Mouse (Mus musculus): ENCODE measurements around the gene Cdca3. TPM values are rescaled to one million over a fixed set of nuclear protein-coding genes. Genes with fewer than 3 reads are reported as not detected.

Cdca3 gene
- polyA plus RNA-seq, 1 experiment from 2014 or later: 194 TPM

DNA sequence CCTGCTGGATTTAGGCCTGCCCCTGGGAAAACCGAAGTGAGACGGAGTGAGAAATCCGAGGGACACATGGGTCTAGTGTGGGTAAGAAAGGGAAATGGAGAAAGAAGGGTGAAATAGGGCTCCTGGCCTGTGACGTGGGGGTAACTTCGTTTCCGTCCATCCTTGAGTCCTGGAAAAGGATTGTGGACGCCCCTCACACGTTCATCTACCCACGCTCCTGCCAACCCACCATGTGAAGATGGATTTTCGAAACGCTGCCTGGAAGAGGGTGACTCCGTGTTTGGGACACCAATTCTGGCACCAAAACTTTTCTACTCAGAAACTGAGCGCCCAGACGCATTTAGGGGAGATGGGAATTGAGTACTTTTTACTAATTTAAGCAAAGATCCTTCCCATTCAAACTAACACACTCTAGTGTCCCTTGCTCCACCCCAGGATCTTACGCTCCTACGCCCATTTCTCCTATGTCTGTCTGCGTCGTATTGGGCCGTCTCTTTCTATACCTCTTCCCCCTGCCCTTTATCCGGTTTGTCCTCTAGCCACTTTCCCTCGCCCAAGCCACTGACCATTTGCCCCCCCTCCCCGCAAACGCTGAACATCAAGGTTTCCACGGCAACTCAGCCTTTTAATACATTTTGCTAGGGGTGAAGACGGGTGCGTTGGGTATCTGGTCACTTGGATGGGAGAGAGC, 28.6 kb downstream of the Cdca3 start:
- 23% methylated on average over 26 of the region's 26 CpGs for WGBS (ENCODE audit: insufficient replicate concordance)
- ATAC-seq (ENCODE audit: insufficient read depth): no peak
- H3K36me3 ChIP-seq (replicated peaks): no peaks in the 10 kb centered on the region
- H3K9me3 ChIP-seq (replicated peaks): no peaks in the 10 kb centered on the region
- no peak overlapping the region for H3K4me3 ChIP-seq (replicated peaks)
- H3K4me1 ChIP-seq (replicated peaks): peaks cover 9% of the 10 kb centered on the region; the same call in 1 of the 2 replicates
- H3K27me3 ChIP-seq: peaks cover 84% of the 10 kb centered on the region
- H3K4me2 ChIP-seq: no peak overlapping the region
- H3K27ac ChIP-seq (replicated peaks): no peak overlapping the region
- H3K9ac ChIP-seq: no peak overlapping the region

DNA sequence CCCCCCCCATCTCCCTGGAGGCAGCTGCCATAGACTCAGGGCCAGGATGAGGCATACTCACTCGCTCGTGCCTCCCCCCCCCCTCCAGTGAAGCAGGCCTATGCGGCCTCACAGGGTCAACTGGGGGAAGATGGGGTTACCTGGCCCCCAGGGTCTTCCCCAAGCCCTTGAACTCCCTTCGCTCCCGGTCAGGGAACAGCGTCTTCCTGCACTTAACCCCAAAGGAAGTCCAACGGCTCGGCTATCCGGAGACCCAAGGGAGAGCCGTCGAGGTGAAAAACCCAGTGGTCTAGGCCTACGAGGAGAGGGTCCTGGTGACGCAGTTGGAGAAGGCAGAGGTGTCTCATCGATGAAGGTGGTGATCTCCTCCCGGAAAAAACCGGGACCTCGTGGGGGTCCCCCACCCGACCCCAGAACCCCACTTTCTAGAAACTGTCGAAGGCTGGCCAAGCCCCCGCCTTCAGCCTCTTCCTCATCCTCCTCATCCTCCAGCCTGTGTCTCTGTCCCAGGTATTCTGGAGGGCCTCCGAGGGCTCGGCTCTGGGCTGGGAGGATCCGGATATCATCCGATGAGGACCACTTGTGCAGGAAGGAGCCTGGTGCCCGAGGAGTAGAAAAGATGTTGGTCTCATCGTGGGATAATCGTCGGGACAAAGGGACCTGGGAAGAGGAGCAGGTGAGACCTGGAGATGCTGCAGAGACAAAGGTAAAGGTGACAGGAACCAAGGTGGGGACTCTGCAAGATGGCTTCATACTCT, 29.4 kb downstream of the Cdca3 start:
- Histone ChIP-seq H3K27ac (replicated peaks) (no peak overlapping the region), H3K36me3 (replicated peaks) (no peaks in the 10 kb centered on the region), H3K4me3 (replicated peaks) (no peak overlapping the region), H3K9ac (no peak overlapping the region), H3K4me2 (no peak overlapping the region), H3K27me3 (peaks cover 92% of the 10 kb centered on the region), H3K9me3 (replicated peaks) (no peaks in the 10 kb centered on the region), H3K4me1 (replicated peaks) (peaks cover 14% of the 10 kb centered on the region; the same call in 1 of the 2 replicates)
- WGBS (ENCODE audit: insufficient replicate concordance): 59% methylated on average over 28 of the region's 28 CpGs
- no peak for ATAC-seq (ENCODE audit: insufficient read depth)

DNA sequence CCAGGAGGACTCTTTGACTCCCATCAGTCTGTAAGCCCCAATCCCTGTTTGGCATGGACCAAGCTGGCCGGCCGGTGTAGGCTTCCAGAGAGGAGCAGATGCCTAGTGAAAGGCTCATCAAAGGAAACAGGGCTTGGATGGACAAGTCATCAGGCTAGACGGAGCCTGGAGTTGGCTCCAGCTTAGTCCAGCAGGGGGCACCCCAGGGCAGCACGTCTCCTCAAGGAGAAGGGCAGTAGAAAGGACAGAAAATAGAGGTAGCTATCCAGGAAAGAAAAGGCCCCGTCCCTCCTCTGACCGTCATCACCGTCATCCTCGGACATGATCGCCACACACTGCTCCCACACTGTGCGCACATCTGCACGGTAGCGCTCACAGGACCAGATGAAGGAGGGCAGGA, 30.4 kb downstream of the Cdca3 start:
- no peaks in the 10 kb centered on the region for H3K36me3 ChIP-seq (replicated peaks)
- peaks cover 14% of the 10 kb centered on the region; the same call in 1 of the 2 replicates for H3K4me1 ChIP-seq (replicated peaks)
- H3K27ac ChIP-seq (replicated peaks): no peak overlapping the region
- ATAC-seq (ENCODE audit: insufficient read depth): 0 out of 2 replicates have a peak, but pooled peaks have one; percentile 22
- H3K27me3 ChIP-seq: peaks cover 100% of the 10 kb centered on the region
- H3K9me3 ChIP-seq (replicated peaks): no peaks in the 10 kb centered on the region
- 4% methylated on average over 12 of the region's 12 CpGs for WGBS (ENCODE audit: insufficient replicate concordance)
- H3K4me2 ChIP-seq: no peak overlapping the region
- H3K4me3 ChIP-seq (replicated peaks): no peak overlapping the region
- no peak overlapping the region for H3K9ac ChIP-seq

GRCm38 (mm10) chr6:124860511-124860910, 31.2 kb downstream of the Cdca3 start:
- Histone ChIP-seq H3K4me3 (replicated peaks) (no peak overlapping the region), H3K4me1 (replicated peaks) (peaks cover 14% of the 10 kb centered on the region; the same call in 1 of the 2 replicates), H3K36me3 (replicated peaks) (no peaks in the 10 kb centered on the region), H3K9ac (no peak overlapping the region), H3K27ac (replicated peaks) (no peak overlapping the region), H3K9me3 (replicated peaks) (no peaks in the 10 kb centered on the region), H3K27me3 (peaks cover 100% of the 10 kb centered on the region), H3K4me2 (no peak overlapping the region)
- 76% methylated on average over 9 of the region's 9 CpGs for WGBS (ENCODE audit: insufficient replicate concordance)
- ATAC-seq (ENCODE audit: insufficient read depth): no peak

DNA sequence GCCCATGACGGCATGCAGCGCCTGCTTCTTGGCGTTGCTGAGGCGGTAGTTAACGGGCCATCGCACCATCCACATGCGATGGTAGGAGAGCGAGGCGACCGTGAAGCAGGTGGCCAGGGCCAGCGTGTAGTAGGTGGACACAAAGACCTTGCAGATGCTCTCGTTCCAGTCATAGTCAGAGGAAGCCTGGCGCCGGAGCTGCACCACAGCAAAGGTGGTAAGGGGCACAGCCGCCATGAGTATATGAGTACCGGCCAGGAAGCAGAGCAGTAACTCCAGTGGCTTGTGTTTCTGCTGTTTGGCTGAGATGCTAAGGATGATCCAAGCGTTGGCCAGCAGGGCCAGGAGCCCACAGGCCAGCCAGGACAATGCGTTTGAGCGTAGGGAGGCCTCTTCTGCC, 31.9 kb downstream of the Cdca3 start:
- Histone ChIP-seq H3K4me2 (no peak overlapping the region), H3K9me3 (replicated peaks) (no peaks in the 10 kb centered on the region), H3K9ac (no peak overlapping the region), H3K4me1 (replicated peaks) (peaks cover 14% of the 10 kb centered on the region; the same call in 1 of the 2 replicates), H3K4me3 (replicated peaks) (no peak overlapping the region), H3K27me3 (peaks cover 100% of the 10 kb centered on the region), H3K27ac (replicated peaks) (no peak overlapping the region), H3K36me3 (replicated peaks) (no peaks in the 10 kb centered on the region)
- 71% methylated on average over 19 of the region's 19 CpGs for WGBS (ENCODE audit: insufficient replicate concordance)
- ATAC-seq (ENCODE audit: insufficient read depth): no peak

DNA sequence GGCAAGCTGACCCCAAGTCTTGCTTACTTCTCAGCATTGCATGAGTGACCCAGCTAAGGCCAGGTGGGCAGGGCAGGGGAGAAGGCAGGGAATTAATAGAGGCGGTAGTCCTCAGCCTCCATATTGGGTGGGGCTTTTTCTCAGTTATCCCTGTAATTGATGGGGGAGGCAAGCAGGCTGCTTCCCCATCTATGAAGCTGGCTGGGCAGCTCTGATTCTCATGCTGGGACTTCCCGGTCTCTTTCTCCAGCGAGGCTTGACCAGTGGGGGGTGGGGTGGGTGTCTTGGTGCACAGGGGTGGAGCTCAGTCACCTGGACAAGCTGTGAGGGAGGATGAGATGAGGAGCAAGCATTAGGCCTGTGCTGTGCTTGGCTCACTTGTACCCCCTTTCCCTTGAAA, 32.5 kb downstream of the Cdca3 start:
- Histone ChIP-seq H3K4me3 (replicated peaks) (no peak overlapping the region), H3K27me3 (peaks cover 98% of the 10 kb centered on the region), H3K27ac (replicated peaks) (no peak overlapping the region), H3K9ac (no peak overlapping the region), H3K4me2 (no peak overlapping the region), H3K36me3 (replicated peaks) (no peaks in the 10 kb centered on the region), H3K4me1 (replicated peaks) (peaks cover 14% of the 10 kb centered on the region; the same call in 1 of the 2 replicates), H3K9me3 (replicated peaks) (no peaks in the 10 kb centered on the region)
- no peak for ATAC-seq (ENCODE audit: insufficient read depth)
- 41% methylated on average over 3 of the region's 3 CpGs for WGBS (ENCODE audit: insufficient replicate concordance)

DNA sequence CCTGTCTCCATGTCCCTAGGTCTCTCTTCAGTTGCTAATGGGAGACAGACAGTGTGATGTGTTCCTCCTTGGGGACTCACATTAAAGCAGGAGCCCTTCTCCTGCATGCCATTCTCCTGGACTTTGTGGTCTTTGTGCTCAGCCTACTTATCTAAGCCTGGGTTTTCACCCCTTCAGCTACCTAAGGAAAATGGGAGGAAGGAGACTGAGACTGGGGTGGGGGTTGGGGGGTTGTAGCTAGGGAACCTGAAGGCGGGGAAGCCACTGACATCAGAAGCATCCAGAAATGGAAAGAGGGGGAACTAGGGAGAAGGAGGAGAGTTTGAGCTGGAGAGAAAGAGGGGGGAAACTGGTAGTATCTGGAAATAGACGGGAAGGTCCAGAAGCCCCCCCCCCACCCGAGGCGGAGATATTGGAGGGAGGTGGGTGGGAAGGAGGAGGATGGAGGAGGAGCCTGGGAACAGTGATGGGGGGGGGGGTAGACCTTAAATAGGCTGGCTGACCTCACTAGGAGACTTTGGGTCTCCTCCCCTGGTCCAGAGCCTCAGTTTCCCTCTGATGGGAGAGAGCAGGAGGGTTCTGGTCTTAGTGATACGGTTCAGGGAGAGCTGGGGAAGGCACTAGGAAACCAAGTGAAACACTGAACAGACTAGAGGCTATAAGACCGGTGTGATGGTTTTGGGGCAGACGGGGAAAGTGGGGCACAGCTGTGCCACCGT, 33.2 kb downstream of the Cdca3 start:
- ATAC-seq (ENCODE audit: insufficient read depth): no peak
- WGBS (ENCODE audit: insufficient replicate concordance): 12% methylated on average over 8 of the region's 8 CpGs
- H3K27me3 ChIP-seq: peaks cover 98% of the 10 kb centered on the region
- no peak overlapping the region for H3K4me3 ChIP-seq (replicated peaks)
- no peaks in the 10 kb centered on the region for H3K9me3 ChIP-seq (replicated peaks)
- H3K9ac ChIP-seq: no peak overlapping the region
- H3K36me3 ChIP-seq (replicated peaks): no peaks in the 10 kb centered on the region
- no peak overlapping the region for H3K27ac ChIP-seq (replicated peaks)
- H3K4me1 ChIP-seq (replicated peaks): peaks cover 6% of the 10 kb centered on the region; the same call in 1 of the 2 replicates
- no peak overlapping the region for H3K4me2 ChIP-seq

- no peak for ATAC-seq (ENCODE audit: insufficient read depth)
- 3% methylated on average over 9 of the region's 16 CpGs for WGBS (ENCODE audit: insufficient replicate concordance)
- H3K9ac ChIP-seq: no peak overlapping the region
These were observed 33.8 kb downstream of the Cdca3 start for GRCm38 (mm10) chr6:124863125-124863657.

DNA sequence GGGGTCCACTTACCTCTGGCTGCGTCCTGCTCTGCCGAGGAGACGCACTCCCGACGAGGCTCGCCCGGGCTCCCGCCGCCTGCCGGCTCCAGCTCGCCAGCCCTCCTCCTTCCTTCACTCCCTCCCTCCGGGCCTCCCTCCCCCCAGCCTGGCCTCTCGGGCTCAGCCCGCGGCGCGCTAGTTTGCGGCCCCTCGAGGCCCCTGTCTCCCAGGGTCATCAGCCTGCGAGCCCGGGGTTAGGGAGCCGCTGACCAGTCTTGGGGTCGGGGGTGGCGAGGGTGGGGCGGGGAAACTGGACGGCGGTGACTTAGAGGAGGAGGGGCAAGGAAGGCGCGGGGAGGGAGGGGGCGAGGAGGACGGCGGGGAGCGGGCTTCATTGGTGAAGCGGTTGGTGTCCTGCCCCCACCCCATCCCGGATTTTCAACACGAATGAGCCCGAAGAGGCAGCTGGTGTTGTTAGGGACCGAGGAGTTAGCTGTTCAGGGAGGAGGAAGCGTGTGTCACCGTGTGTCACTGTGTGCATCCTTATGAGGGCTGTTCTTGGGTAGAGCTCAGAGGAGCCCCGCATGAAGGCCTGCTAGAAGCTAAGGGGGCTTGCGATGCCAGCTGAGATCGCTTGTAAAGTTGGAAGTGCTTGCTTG, 34.4 kb downstream of the Cdca3 start, which contains the start of gene Gpr162:
Gpr162 (minus strand) TSS at position 326 of the 641 bp plus-strand sequence.
- Histone ChIP-seq H3K4me1 (replicated peaks) (0 out of 2 replicates have a peak, but pooled peaks cover 5% of the 10 kb centered on the region), H3K4me2 (peak within 1 kb of the TSS; percentile 69), H3K27me3 (peaks cover 86% of the 10 kb centered on the region), H3K9ac (no peak within 1 kb of the TSS; the same call in 1 of the 2 replicates), H3K9me3 (replicated peaks) (no peaks in the 10 kb centered on the region), H3K36me3 (replicated peaks) (no peaks in the 10 kb centered on the region), H3K4me3 (replicated peaks) (peak within 1 kb of the TSS; percentile 45), H3K27ac (replicated peaks) (no peak within 1 kb of the TSS)
- under 1% methylated on average over 42 of the region's 43 CpGs for WGBS (ENCODE audit: insufficient replicate concordance)
- no peak for ATAC-seq (ENCODE audit: insufficient read depth)

More at GRCm38 (mm10) chr6:124863125-124863657, 33.8 kb downstream of the Cdca3 start:
- Histone ChIP-seq H3K9me3 (replicated peaks) (no peaks in the 10 kb centered on the region), H3K4me2 (peak overlapping the region; percentile 69), H3K4me1 (replicated peaks) (0 out of 2 replicates have a peak, but pooled peaks cover 5% of the 10 kb centered on the region), H3K27me3 (peaks cover 92% of the 10 kb centered on the region), H3K36me3 (replicated peaks) (no peaks in the 10 kb centered on the region), H3K27ac (replicated peaks) (no peak overlapping the region), H3K4me3 (replicated peaks) (peak overlapping the region; percentile 45)

DNA sequence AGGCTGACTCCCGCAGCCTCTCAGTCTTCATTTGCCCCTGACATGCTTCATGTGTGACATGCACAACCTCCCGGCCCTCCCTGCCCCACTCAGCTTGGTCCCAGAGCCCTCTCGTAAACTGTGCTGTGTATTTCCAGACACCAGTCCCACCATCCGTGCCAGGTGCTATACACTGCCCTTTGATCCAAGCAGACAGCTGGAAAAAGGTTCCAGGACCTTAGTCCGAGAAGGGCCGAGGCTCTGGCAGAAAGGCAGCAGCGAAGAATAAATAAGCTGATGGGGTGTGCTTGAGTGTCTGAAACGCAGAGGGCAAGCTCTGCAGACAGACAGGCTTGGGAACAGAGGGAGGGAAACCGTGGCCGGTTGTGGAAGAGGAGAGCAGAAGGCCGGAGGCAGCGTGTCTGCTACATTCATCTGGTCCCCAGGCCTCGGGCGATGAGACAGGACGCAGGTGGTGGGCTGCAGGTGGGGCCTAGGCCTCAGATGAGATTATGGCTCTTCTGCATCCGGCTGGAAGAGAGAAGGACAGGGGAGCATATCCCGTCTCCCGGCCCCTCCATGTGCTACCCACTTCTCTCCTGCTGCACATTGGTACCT, 36.5 kb downstream of the Cdca3 start:
- Histone ChIP-seq H3K27me3 (peaks cover 65% of the 10 kb centered on the region), H3K36me3 (replicated peaks) (no peaks in the 10 kb centered on the region)
- WGBS (ENCODE audit: insufficient replicate concordance): 62% methylated on average over 18 of the region's 18 CpGs

More for the DNA sequence above, 36.5 kb downstream of the Cdca3 start:
- 0 out of 2 replicates have a peak, but pooled peaks cover 5% of the 10 kb centered on the region for H3K4me1 ChIP-seq (replicated peaks)
- H3K27ac ChIP-seq (replicated peaks): no peak overlapping the region
- H3K9ac ChIP-seq: no peak overlapping the region
- no peaks in the 10 kb centered on the region for H3K9me3 ChIP-seq (replicated peaks)
- H3K4me3 ChIP-seq (replicated peaks): no peak overlapping the region
- no peak overlapping the region for H3K4me2 ChIP-seq
- no peak for ATAC-seq (ENCODE audit: insufficient read depth)
